8 mouse cellular contexts compared by ENCODE assay signal in the genomic region with DNA sequence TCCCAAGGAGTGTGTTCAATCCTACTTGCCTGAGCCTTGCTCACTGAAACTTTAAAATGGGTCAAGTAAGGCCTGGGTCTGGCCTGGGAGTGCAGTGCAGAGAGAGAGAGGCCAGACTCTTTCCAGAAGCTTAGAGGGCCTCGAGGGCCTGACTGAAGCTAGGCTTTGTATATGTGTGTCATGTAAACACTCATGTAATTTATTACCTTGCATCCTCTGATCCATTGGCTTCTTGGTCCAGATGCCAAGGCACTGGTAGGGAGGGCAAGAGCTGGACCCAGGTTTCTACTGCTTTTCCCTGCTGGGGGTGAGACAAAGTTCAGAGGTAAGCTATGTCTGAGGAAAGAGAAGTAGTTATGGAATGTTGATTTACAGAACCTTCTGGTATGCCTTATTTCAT. TPM values are rescaled to one million over a fixed set of nuclear protein-coding genes. Genes with fewer than 3 reads are reported as not detected.
DNase-seq lines count a peak whose midpoint lies in the region; ATAC-seq and TF ChIP-seq lines count a peak whose summit lies in the region.

No protein-coding gene starts in this region.

- ATAC-seq in lung, embryonic 14.5 days (ENCODE audit: insufficient read depth), result no peak
- ATAC-seq in kidney, embryonic 16.5 days (ENCODE audit: low FRiP score, low TSS enrichment), result no peak
- no peak for ATAC-seq in neural tube, embryonic 13.5 days (ENCODE audit: low read depth)

- TF ChIP-seq CTCF in lung, embryonic 14.5 days (IDR thresholded peaks at IDR 0.05; ENCODE audit: low read depth), result no peak

- H3K4me2 ChIP-seq in lung, embryonic 14.5 days, result peak overlapping the region; percentile 99
- peak overlapping the region; percentile 95 for H3K4me2 ChIP-seq in kidney, embryonic 16.5 days (replicated peaks; ENCODE audit: low read depth, low read length)
- H3K4me2 ChIP-seq in neural tube, embryonic 13.5 days, result peak overlapping the region; percentile 97

- DNase-seq in lung, embryonic 14.5 days, result peak; percentile 33
- no peak for DNase-seq in lung, postnatal 4 days
- no peak for DNase-seq in forebrain, embryonic 10.5 days (ENCODE audit: extremely low spot score, low spot score)
- no peak for DNase-seq in Muller cell, postnatal 12 days (ENCODE audit: inconsistent ontology term)
- DNase-seq in left cerebral cortex, adult 11 months (ENCODE audit: low spot score), result no peak
- DNase-seq in embryo, embryonic 9.5 days (ENCODE audit: extremely low spot score), result no peak

- WGBS in lung, embryonic 14.5 days, result 0% methylated on average over 1 of the region's 1 CpGs
- WGBS in forebrain, embryonic 10.5 days, result 10% methylated on average over 1 of the region's 1 CpGs
- WGBS in kidney, embryonic 16.5 days, result 0% methylated on average over 1 of the region's 1 CpGs
- 0% methylated on average over 1 of the region's 1 CpGs for WGBS in neural tube, embryonic 13.5 days

- peak overlapping the region; percentile 97 for H3K4me3 ChIP-seq in lung, embryonic 14.5 days (ENCODE audit: low read depth, low read length)
- H3K4me3 ChIP-seq in forebrain, embryonic 10.5 days, result peak overlapping the region; percentile 98
- peak overlapping the region; percentile 97 for H3K4me3 ChIP-seq in kidney, embryonic 16.5 days (ENCODE audit: low read length)
- H3K4me3 ChIP-seq in neural tube, embryonic 13.5 days, result peak overlapping the region; percentile 97

- peak overlapping the region; percentile 99 for H3K27ac ChIP-seq in lung, embryonic 14.5 days (ENCODE audit: low read depth)
- H3K27ac ChIP-seq in forebrain, embryonic 10.5 days, result peak overlapping the region; percentile 98
- peak overlapping the region; percentile 97 for H3K27ac ChIP-seq in kidney, embryonic 16.5 days (ENCODE audit: low read length)
- H3K27ac ChIP-seq in neural tube, embryonic 13.5 days (replicated peaks), result peak overlapping the region; percentile 96; the same call in 1 of the 2 replicates

- peak overlapping the region; percentile 99 for H3K9ac ChIP-seq in lung, embryonic 14.5 days
- peak overlapping the region; percentile 99 for H3K9ac ChIP-seq in kidney, embryonic 16.5 days (replicated peaks; ENCODE audit: low read length)
- H3K9ac ChIP-seq in neural tube, embryonic 13.5 days, result peak overlapping the region; percentile 95

- H3K9me3 ChIP-seq in lung, embryonic 14.5 days (ENCODE audit: low read depth, low read length), result no peaks in the 10 kb centered on the region
- H3K9me3 ChIP-seq in forebrain, embryonic 10.5 days, result no peaks in the 10 kb centered on the region
- H3K9me3 ChIP-seq in kidney, embryonic 16.5 days (ENCODE audit: low read length), result no peaks in the 10 kb centered on the region
- no peaks in the 10 kb centered on the region for H3K9me3 ChIP-seq in neural tube, embryonic 13.5 days

- H3K27me3 ChIP-seq in lung, embryonic 14.5 days (ENCODE audit: insufficient read depth, low read length), result no peaks in the 10 kb centered on the region
- H3K27me3 ChIP-seq in forebrain, embryonic 10.5 days (ENCODE audit: poor library complexity, severe bottlenecking), result no peaks in the 10 kb centered on the region
- H3K27me3 ChIP-seq in kidney, embryonic 16.5 days (ENCODE audit: insufficient read depth, low read length), result no peaks in the 10 kb centered on the region
- no peaks in the 10 kb centered on the region for H3K27me3 ChIP-seq in neural tube, embryonic 13.5 days

- H3K4me1 ChIP-seq in lung, embryonic 14.5 days (ENCODE audit: insufficient read depth), result peaks cover 37% of the 10 kb centered on the region
- H3K4me1 ChIP-seq in forebrain, embryonic 10.5 days, result peaks cover 62% of the 10 kb centered on the region
- peaks cover 41% of the 10 kb centered on the region for H3K4me1 ChIP-seq in kidney, embryonic 16.5 days (ENCODE audit: insufficient read depth, low read length)
- H3K4me1 ChIP-seq in neural tube, embryonic 13.5 days (replicated peaks), result peaks cover 48% of the 10 kb centered on the region

- H3K36me3 ChIP-seq in lung, embryonic 14.5 days (ENCODE audit: insufficient read depth), result peaks cover 9% of the 10 kb centered on the region
- H3K36me3 ChIP-seq in forebrain, embryonic 10.5 days (replicated peaks), result peaks cover 5% of the 10 kb centered on the region
- H3K36me3 ChIP-seq in kidney, embryonic 16.5 days (ENCODE audit: insufficient read depth, low read length), result 0 out of 2 replicates have a peak, but pooled peaks cover under 1% of the 10 kb centered on the region
- 0 out of 2 replicates have a peak, but pooled peaks cover under 1% of the 10 kb centered on the region for H3K36me3 ChIP-seq in neural tube, embryonic 13.5 days

RNA-seq across cellular contexts. Expression of gene Hdgf, which starts 1.8 kb away (rescaled TPM):
- polyA plus RNA-seq in lung, embryonic 14.5 days (2014; fragmentation: Nextera tagmentation; extraction: Ambion mirVana), result 287 and 288 TPM in 2 replicates
- 199 and 219 TPM in 2 replicates for polyA plus RNA-seq in forebrain, embryonic 10.5 days (2016; fragmentation: Nextera tagmentation; extraction: Ambion mirVana)
- 83.2 and 115 TPM in 2 replicates for polyA plus RNA-seq in kidney, embryonic 16.5 days (2015; fragmentation: Nextera tagmentation; extraction: Ambion mirVana)
- 186 and 218 TPM in 2 replicates for polyA plus RNA-seq in neural tube, embryonic 13.5 days (2015; fragmentation: Nextera tagmentation; extraction: Ambion mirVana)

RNA-seq across cellular contexts. Expression of gene Mrpl24, which starts 11.4 kb away (rescaled TPM):
- 64.8 and 65.5 TPM in 2 replicates for polyA plus RNA-seq in lung, embryonic 14.5 days (2014; fragmentation: Nextera tagmentation; extraction: Ambion mirVana)
- polyA plus RNA-seq in forebrain, embryonic 10.5 days (2016; fragmentation: Nextera tagmentation; extraction: Ambion mirVana), result 71.4 and 74.8 TPM in 2 replicates
- 76.1 and 80.1 TPM in 2 replicates for polyA plus RNA-seq in kidney, embryonic 16.5 days (2015; fragmentation: Nextera tagmentation; extraction: Ambion mirVana)
- polyA plus RNA-seq in neural tube, embryonic 13.5 days (2015; fragmentation: Nextera tagmentation; extraction: Ambion mirVana), result 69.5 and 73.0 TPM in 2 replicates

RNA-seq across cellular contexts. Expression of gene Isg20l2, which starts 22.2 kb away (rescaled TPM):
- 44.0 and 50.5 TPM in 2 replicates for polyA plus RNA-seq in lung, embryonic 14.5 days (2014; fragmentation: Nextera tagmentation; extraction: Ambion mirVana)
- polyA plus RNA-seq in forebrain, embryonic 10.5 days (2016; fragmentation: Nextera tagmentation; extraction: Ambion mirVana), result 87.7 and 88.3 TPM in 2 replicates
- polyA plus RNA-seq in kidney, embryonic 16.5 days (2015; fragmentation: Nextera tagmentation; extraction: Ambion mirVana), result 60.2 and 68.7 TPM in 2 replicates
- polyA plus RNA-seq in neural tube, embryonic 13.5 days (2015; fragmentation: Nextera tagmentation; extraction: Ambion mirVana), result 36.2 and 41.4 TPM in 2 replicates

RNA-seq across cellular contexts. Expression of gene Prcc, which starts 22.5 kb away (rescaled TPM):
- polyA plus RNA-seq in lung, embryonic 14.5 days (2014; fragmentation: Nextera tagmentation; extraction: Ambion mirVana), result 13.4 and 14.2 TPM in 2 replicates
- 16.9 and 17.3 TPM in 2 replicates for polyA plus RNA-seq in forebrain, embryonic 10.5 days (2016; fragmentation: Nextera tagmentation; extraction: Ambion mirVana)
- 13.3 and 13.8 TPM in 2 replicates for polyA plus RNA-seq in kidney, embryonic 16.5 days (2015; fragmentation: Nextera tagmentation; extraction: Ambion mirVana)
- polyA plus RNA-seq in neural tube, embryonic 13.5 days (2015; fragmentation: Nextera tagmentation; extraction: Ambion mirVana), result 16.6 and 17.7 TPM in 2 replicates

RNA-seq across cellular contexts. Expression of gene Rrnad1, which starts 22.6 kb away (rescaled TPM):
- 16.4 and 19.6 TPM in 2 replicates for polyA plus RNA-seq in lung, embryonic 14.5 days (2014; fragmentation: Nextera tagmentation; extraction: Ambion mirVana)
- 19.1 and 22.8 TPM in 2 replicates for polyA plus RNA-seq in forebrain, embryonic 10.5 days (2016; fragmentation: Nextera tagmentation; extraction: Ambion mirVana)
- 19.9 and 22.7 TPM in 2 replicates for polyA plus RNA-seq in kidney, embryonic 16.5 days (2015; fragmentation: Nextera tagmentation; extraction: Ambion mirVana)
- 20.1 and 22.2 TPM in 2 replicates for polyA plus RNA-seq in neural tube, embryonic 13.5 days (2015; fragmentation: Nextera tagmentation; extraction: Ambion mirVana)
